Mouse (Mus musculus) frontal cortex, postnatal 10 days (tissue): ENCODE results near the gene Pou6f2.

Experiments
- DNase-seq, 2 experiments: peaks; one replicate each; pipeline ENCODE4 v3.0.0; 2022; ENCODE audit warnings: low spot score in 2 of 2, mixed read lengths in 1 of 2

The Pou6f2 gene

GRCm38 (mm10) chr13:18397586-18397985 lies at the start of gene Pou6f2:
Pou6f2 (minus strand) TSS chr13:18397686.
- DNase-seq: no peak

- no peak for DNase-seq
Observed at GRCm38 (mm10) chr13:18439858-18440257, 42.4 kb upstream of the Pou6f2 start.

GRCm38 (mm10) chr13:18387673-18388072 lies 9.8 kb downstream of the Pou6f2 start:
- no peak for DNase-seq

DNA sequence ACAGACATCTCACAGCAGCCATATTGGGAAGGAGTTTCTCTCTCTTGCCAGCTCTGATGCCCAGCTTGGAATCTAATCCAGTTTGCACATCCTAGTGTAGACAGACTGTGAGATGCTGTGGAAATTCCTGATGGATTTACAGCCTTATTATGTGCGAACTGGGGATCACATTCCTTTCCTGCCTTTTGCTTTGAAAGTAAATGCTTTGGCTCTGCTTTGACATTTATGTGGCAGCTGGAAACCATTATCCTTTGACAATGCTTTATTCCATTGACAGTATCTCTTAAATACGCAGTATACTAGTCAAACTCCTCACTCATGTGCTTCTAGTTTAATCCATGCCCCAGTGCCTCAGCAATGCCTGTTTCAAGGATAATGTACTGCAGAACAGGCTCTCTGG lies 34.1 kb downstream of the Pou6f2 start:
- no peak for DNase-seq

GRCm38 (mm10) chr13:18344580-18345333 lies 52.7 kb downstream of the Pou6f2 start:
- DNase-seq: no peak

DNA sequence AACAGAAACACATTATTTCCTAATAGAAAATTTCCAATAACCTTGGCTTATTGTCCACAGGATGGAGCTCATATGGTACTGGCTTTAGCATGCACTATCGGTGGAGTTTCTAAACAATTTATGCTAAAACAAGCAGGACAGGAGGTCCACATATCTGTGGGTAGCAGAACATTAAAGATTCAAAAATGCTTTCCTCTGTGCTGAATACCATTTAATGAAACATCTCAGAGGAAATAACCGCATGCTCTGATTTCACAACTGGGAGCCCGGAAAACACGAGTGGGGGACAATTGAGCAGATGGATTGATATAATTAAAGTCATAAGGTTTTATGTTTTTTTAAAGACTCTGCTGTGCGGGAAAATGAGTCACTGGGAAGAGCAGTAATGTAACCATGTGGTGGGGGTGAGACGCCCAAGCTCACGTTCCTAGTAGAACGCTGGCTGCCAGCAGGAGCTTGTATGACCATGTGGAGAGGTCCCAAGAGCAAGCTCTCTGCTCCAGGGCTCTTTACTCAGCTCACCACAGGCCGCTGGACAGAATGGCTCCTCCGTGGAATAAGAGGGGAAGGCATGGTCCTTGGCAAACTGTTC lies 58.5 kb downstream of the Pou6f2 start:
- DNase-seq: no peak

- no peak for DNase-seq
Observed at GRCm38 (mm10) chr13:18338022-18338421, 59.5 kb downstream of the Pou6f2 start.

- DNase-seq: no peak
Observed at GRCm38 (mm10) chr13:18334035-18334434, 63.5 kb downstream of the Pou6f2 start.

DNA sequence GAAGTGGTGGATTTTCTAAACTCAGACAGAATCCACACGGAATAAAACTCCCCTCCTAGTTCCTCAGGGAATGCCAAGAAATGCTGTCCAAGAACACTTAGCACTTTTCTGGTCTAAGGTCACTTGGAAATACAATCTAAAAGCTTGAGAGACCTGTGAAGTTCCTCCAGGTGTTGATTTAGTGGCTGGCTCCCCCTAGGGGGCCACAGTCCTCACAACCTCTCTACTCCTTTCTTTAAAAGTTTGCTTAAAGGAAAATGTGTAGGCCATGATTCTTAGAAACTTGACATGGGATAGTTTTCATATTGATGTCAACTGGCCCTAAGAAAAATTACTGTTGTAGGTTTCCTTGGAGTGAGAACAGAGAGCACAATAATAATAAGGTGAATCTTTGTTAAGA lies 64.9 kb downstream of the Pou6f2 start:
- no peak for DNase-seq

- DNase-seq: no peak
Observed at GRCm38 (mm10) chr13:18323980-18324678, 73.4 kb downstream of the Pou6f2 start.

- DNase-seq: no peak
Observed at GRCm38 (mm10) chr13:18323407-18323806, 74.1 kb downstream of the Pou6f2 start.

DNA sequence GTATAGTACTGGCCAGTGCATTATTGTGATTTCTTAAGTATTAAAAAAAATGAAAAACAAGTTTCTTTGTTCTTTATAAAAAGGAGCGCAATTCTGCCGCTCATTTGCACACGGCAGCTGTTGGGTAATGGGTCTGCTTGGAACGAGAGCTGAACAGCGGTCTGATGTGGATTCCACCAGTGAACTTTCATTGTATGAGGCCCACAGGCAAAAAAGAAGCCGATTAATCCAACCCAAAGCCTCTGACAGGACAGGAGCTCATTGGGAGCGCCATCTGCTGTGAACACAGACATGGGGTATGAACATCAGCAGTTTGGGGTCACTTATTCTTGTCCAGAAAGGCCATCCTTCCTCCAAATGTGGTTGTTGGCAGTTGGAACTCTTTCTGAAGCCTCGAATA lies 84.9 kb downstream of the Pou6f2 start:
- DNase-seq: no peak

DNA sequence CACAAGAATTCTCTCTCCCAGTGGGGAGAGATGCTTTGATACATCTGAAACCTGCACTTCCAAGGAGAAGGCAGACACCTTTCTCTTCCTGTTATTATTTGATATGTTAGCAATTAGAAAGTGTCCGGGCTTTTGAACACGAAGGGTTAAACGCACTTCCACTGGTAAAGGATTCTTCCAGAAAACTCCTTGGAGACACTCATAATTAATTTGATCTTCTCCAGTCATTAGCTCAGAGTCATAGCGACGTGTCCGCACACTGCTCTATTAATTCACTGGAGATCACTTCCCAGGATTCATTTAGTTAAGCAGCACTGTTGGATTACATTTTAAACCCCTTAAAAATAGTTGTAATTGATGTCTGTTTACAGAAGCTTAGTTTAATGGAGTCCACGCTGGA lies 88.5 kb downstream of the Pou6f2 start:
- DNase-seq: no peak

- DNase-seq: no peak
Observed at GRCm38 (mm10) chr13:18306506-18307145, 90.9 kb downstream of the Pou6f2 start.

GRCm38 (mm10) chr13:18299966-18300365 lies 97.5 kb downstream of the Pou6f2 start:
- no peak for DNase-seq

DNA sequence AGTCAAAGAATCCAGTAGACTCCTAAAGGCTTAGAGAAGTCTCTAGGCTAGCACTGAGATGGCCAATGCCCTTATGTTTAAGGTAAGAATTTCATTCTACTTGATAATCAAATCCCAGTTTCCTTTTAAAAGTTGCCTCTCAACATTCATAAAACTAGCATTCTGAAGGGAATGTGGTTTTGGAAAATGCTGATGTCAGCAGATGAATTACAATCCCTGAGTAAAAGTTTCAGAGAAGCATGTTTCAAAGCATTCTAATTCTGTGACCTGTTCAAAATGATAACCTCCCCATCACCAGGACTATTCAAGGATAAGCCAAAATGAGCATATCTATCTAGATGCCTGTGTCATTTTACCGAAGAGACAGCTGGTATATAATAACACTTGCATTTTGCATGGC lies 104.0 kb downstream of the Pou6f2 start:
- no peak for DNase-seq

- no peak for DNase-seq
Observed at GRCm38 (mm10) chr13:18290253-18290914, 107.1 kb downstream of the Pou6f2 start.

DNA sequence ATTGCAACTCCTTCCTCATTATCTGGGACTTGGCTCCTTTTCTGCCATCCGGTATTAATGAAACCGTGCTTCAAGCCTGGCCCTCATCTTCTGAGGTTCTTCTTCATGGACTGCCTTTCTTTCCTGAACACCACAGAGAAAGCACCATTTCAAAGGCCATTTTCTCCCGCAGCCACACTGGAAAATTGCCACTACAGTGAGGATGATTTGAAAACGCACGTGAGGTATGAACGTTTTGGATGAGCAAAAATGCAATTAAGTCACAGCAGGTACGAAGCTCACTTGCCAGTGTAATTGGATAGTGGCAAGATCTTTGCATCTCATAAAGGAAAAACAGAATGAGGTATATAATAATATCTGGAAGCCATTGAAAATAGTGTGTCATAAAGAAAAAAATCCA lies 110.0 kb downstream of the Pou6f2 start:
- no peak for DNase-seq

DNA sequence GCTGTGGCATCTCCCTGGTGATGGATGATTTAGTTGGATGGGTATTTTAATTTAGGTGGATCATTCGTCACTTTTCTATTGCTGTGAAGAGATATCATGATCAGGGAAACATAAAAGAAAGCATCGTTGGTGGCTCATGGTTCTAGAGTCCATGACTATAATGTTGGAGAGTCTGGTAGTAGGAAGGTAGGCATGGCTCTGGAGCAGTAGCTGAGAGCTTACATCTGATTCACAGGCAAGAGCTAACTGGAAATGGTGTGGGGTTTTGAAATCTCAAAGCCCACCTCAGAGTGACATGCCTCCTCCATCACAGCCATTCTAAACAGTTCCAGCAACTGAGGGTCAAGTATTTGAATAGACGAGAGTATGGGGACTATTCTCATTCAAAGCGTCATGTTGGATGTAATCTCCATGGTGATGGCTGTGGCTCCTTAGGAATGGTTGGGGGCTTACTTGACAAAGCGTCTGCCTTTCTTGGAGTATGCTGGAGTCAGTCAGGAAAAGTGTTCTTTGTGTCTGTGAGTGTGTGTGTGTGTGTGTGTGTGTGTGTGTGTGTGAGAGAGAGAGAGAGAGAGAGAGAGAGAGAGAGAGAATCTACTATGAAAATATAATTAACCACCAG lies 115.0 kb downstream of the Pou6f2 start:
- no peak for DNase-seq

GRCm38 (mm10) chr13:18281084-18281483 lies 116.4 kb downstream of the Pou6f2 start:
- peak; percentile 20 to 36 for DNase-seq

DNA sequence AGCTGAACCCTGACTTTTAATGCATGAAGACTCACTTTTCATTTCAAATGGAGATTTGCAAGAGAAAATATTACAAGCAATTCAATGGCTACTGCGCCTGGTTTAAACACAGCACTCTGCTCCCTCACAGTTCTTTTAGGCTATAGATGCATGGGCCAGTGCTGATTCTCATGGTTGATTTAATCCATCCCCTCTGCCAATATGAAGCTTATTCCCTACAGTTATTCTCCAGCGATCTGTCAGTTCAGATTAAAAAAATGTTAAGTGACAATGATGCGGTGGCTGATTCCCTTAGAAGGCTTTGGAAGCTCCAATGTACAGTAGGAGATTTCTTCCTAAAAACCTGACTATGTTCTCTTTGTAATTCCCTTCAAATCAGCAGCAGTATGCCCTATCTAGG lies 144.4 kb downstream of the Pou6f2 start:
- no peak for DNase-seq
